Mouse (Mus musculus): ENCODE data around the gene Nsun2. TPM values are rescaled to one million over a fixed set of nuclear protein-coding genes. Genes with fewer than 3 reads are reported as not detected.

Gene Nsun2
- 41.1 TPM for polyA plus RNA-seq (2014; fragmentation: Illumina TruSeq; extraction: RNeasy Lipid Tissue Mini Kit (QIAGEN cat#74804); ENCODE audit: low read depth, low replicate concordance)

GRCm38 (mm10) chr13:69533405-69534333 lies at the start of gene Nsun2:
Nsun2 (plus strand) TSS chr13:69533746.

GRCm38 (mm10) chr13:69534334-69534653 lies 748 bp downstream of the Nsun2 start, which contains the start of gene Tent4a:
Tent4a (minus strand) TSS chr13:69534617.

GRCm38 (mm10) chr13:69611398-69612174 lies 78.0 kb downstream of the Nsun2 start, which contains the start of gene Srd5a1:
Srd5a1 (minus strand) TSS chr13:69611442.

Other genes starting within 250 kb of the Nsun2 start
- gene Tent4a, start 871 bp downstream of the Nsun2 start, polyA plus RNA-seq (2014; fragmentation: Illumina TruSeq; extraction: RNeasy Lipid Tissue Mini Kit (QIAGEN cat#74804); ENCODE audit: low read depth, low replicate concordance), result 8.6 TPM
- gene Srd5a1, start 77.7 kb downstream of the Nsun2 start, polyA plus RNA-seq (2014; fragmentation: Illumina TruSeq; extraction: RNeasy Lipid Tissue Mini Kit (QIAGEN cat#74804); ENCODE audit: low read depth, low replicate concordance), result 0.81 TPM
- gene Ube2ql1, start 206.1 kb downstream of the Nsun2 start, polyA plus RNA-seq (2014; fragmentation: Illumina TruSeq; extraction: RNeasy Lipid Tissue Mini Kit (QIAGEN cat#74804); ENCODE audit: low read depth, low replicate concordance), result 8.9 TPM

Data from heart, adult 10 weeks (tissue).